Mouse (Mus musculus) induced T-regulatory cell, adult 2 months (primary cell): ENCODE data around the gene Bst2.

Experiments
- DNase-seq: peaks from one replicate; pipeline ENCODE4 v3.0.0-alpha.2; 2012; ENCODE audit warnings: low read depth

Gene Bst2

DNA sequence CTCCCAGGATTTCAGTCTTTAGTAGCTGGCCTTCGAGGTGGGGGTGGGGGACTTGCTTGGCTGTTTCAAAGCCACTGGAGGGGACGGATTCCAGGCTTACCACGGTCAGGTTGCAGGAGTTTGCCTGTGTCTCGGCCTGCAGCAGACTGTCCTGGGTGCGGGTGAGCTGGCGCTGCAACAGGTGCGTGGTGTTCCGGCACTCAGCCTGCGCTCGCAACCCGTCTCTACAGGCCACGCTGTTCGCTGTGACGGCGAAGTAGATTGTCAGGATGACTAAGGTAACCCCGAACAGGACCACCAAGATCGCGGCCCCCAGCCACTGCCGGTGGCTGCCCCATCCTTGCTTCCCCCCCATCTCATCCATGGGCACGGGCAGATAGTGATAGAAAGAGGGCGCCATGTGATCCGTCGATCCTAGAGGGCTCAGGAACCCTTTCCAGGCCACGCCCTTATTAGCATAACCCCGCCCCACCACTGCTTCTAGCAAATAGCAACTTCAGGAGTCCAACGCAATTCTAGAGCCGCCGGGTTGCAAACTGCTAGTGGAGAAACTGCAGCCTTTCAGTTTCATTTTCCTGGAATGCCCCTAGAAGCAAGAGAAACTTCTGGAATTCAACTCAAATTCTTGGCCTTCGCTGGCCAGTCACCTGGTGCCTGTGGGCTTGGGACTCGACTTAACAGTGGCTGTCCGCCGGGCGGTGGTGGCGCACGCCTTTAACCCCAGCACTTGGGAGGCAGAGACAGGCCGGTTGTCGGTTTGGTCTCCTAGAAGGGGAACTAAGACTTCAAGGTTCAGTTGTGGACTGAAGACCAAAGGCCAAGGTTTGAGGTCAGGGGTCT, at the start of gene Bst2:
Gene Bst2, minus strand, starts transcription at position 429 of the 840 bp plus-strand sequence.
- DNase-seq, result peak; percentile 99

DNA sequence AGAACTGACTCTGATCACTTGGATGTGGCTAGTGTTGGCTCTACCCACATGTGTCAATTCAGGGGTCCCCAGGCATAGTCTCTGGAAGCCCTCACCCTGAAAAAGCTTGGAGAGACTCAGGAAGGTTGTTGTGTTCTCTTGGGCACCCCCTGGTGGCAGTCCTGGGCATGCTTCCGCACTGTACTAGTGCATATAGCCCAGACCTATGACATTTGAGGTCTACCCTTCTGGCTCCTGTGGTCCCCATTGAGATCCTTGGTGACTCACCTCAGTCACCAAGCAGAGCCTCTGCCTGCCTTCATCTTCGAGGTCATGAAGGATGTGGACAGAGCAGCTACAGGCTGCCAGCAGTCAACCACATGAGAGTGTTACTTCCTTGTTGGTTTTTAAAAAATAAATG, 49.6 kb upstream of the Bst2 start:
- DNase-seq, result peak; percentile 78

DNA sequence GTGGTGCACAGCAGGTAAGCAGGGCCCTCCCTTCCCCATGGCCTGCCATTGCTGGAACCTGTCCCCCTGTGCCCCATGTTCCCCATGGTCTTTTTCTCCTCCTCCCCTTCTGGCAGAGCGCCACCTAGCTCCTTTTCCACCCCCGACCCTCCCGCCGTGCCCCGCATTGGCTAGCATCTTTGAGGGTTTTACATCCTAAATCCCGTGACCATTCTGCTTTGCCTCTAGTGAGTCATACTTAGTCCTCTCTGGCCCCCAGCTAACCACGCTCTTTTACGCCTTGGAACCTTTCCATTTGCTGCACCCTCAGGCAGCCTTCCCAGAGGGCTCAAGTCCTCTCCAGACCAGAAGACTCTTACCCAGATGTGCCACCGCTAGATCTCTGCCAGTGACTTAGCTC, 42.9 kb upstream of the Bst2 start:
- DNase-seq, result no peak

DNA sequence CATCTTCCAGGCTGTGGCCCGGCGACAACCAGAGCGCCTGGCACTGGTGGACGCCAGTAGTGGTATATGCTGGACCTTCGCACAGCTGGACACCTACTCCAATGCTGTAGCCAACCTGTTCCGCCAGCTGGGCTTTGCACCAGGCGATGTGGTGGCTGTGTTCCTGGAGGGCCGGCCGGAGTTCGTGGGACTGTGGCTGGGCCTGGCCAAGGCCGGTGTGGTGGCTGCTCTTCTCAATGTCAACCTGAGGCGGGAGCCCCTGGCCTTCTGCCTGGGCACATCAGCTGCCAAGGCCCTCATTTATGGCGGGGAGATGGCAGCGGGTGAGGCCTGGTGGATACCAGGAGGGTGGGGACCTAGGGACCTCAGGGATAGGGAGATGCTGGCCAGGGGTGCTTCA, 42.2 kb upstream of the Bst2 start:
- no peak for DNase-seq

DNA sequence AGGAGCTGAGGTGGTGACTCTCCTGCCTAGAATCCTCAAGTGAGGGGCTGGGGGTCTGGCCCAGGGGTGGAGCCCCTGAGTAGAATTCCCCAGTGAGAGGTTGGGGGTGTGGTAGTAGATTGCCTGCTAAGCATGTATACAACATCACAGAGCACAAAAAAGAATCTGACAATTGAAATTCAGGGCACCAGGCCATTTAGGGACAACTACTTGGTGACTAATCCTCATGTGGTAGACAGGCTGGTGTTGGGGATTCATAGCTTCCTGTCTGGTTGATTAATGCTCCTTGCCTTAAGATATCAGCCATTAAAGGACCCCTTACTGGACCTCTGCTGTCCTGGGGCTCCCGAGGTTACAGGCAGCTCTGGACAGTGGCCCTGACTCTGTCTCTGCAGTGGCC, 41.8 kb upstream of the Bst2 start:
- DNase-seq, result no peak

DNA sequence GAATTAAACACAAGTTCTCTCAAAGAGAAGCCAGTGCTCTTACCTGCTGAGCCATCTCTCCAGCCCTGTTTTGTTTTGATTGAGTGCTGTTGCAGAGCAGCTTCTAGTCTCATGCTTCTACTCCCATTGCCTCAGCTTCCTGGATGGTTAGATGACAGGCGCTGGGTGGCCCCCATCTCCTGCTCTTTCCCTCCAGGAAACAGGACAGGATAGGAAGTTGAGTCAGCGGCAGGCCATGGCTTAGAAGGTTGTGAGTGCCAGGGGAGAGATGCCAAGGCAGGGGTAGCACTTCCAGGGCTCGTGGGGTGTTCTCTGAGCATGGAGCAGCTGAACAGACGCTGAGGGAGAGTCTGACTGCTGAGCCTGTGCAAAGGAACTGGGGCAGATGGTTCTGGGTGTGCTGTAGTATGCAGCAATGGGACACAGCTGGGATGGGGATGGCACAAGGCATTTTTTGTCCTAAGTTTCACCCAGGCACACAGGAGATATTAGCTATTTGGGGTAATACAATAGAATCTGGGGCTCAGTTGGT, 40.7 kb upstream of the Bst2 start:
- DNase-seq, result no peak

DNA sequence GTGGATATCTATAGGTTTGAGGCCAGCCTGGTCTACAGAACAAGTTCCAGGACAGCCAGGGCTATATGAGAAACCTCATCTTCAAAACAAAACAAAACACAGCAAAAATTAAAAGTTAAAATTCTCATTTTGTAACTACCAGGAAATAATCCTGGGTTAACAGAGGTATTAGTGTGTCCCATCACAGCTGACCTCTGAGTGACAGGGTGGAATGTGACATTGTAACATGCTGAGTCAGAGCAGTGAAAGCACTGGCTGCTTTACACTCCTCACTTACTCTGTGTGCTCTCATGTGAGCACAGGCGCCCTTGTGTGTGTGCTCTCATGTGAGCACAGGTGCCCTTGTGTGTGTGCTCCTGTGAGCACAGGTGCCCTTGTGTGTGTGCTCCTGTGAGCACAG, 37.8 kb upstream of the Bst2 start:
- no peak for DNase-seq

DNA sequence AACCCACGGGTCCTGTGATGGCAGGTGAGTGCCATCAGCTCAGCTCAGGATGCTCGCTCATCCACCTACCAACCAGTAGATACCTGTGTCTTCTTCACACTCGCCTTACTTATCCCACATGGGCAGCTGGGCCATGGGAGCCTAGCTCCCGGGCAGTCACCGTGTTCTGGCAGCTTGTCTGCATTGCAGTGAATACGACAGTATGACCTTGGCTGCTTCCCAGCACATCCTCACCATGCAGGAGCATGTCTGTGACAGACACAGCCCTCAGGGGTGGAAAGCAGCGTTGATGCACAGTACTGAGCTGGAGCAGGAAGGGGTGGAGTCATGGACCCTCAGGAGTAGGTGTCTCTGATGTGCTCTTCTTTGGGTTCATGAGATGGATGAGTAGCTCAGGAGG, 37.2 kb upstream of the Bst2 start:
- no peak for DNase-seq

DNA sequence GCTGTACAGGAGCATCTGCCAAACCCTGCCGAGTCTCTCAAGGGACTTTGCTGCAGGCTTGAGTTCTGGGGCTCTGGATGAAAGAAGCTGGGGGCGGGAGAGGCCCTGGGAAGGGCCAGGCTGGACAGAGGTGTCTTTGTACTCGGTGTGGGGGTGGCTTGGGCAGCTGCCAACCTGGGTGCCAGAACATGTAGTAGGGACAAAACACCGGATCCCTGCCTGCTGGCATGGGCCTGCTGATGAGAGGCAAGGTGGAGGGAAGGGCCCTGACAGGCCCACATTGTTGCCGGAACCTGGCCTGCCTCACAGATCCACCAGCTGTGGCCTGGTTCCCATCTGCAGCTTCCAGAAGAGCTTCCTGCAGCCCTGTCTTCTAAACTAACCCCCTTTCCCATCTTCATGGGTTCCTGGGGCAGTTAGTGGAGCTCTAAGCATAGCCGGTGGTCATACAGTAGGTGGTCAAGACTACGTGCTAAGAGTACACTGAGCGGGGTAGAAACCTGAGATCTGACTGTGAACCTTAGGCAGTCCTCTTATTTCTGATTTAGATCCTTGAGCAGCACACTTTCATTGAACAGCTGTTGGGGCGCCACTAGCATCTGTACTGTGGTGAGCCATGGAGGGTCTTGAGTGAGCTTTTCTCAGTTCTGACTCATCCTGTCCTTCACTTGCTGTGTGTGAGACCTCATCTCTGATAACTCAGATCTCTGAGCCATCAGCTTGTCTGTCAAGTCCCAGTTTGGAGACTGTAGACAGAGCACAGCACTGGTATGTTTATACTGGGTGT, 35.8 kb upstream of the Bst2 start:
- no peak for DNase-seq

DNA sequence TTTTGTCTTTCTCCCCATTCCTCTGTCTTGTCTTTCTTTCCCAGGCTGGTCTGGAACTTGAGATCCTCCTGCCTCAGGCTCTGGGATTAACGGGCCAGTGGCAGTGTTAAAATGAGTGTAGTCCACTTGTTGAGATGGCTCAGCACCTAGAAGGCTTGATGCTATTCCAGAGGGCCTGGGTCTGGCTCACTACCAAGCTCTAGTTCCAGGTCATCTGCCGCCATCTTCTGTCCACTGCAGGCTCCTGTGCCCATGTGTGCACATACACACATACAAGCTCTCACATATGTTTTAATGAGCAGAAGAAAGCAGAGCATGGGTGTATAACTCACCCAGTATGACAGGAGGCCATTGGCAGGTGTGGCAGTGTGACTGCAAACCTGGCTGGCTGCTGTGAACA, 34.8 kb upstream of the Bst2 start:
- DNase-seq, result no peak

DNA sequence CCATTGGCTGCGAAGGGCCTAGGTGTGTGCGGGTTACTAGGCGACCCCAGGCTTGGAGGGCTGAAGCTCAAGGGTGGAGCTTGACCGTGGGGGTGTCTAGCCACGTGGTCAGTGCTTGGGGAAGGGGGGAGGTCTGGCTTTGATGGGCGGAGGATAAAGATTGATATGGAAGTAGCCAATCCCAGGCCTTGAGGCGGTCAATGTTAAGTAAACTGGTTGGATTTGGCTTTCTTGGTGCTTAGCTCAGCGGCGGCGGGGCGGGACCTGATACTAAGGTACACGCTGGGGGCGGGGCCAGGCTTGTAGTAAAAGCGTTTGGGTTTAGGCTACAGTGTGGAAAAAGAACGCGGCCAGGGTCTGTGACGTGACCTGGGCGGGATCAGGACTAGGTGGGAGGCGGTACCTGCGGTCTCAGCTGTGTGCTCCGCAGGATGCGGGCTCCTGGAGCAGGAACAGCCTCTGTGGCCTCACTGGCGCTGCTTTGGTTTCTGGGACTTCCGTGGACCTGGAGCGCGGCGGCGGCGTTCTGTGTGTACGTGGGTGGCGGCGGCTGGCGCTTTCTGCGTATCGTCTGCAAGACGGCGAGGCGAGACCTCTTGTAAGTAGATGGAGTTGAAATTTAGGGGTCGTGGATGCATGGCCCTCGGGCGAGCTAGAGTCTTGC, 33.2 kb upstream of the Bst2 start:
- peak; percentile 97 for DNase-seq

DNA sequence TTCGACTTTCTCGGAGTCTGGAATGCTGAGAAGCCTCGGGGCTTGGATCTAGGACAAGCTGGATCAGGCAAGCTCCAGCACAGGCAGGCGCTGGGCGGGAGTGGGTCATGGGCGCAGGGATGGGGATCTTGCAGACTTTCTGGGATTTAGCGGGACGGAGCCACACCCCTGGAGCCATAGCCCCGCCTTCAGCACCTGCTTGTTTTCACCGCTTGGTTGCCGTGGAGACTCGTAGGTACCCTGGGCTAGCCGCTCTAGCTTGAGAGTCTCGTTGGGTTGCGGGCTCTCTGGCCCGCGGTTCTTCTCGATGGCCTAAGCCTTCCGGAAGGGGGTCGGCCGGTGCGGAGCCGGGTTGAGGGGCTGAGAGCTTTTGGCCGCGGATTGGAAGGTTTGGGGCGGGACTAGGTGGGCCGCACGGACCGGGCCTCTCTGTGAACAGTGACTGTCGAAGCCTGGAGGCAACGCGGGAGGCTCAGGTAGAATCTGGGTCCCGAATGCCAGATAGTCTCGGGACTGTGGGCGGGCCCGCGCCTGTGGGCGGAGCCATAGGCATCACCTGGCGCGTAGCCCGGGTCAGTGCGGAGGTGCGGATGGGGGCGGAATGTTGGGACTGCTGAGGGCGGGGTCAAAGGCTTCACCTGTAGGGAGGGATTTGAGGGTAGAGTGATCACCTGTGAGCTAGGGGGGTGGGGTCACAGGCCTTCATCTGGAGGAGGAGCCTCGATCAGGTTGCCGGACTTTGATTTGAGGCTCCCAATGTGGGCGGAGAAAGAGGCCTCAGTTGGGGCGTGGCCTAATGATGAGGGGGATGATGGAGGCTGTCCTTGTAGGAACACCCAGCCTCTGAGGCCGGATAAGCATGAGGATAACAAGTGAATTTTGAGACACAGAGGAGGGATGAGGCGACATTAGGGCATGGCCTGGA, 32.4 kb upstream of the Bst2 start:
- DNase-seq, result peak; percentile 89

DNA sequence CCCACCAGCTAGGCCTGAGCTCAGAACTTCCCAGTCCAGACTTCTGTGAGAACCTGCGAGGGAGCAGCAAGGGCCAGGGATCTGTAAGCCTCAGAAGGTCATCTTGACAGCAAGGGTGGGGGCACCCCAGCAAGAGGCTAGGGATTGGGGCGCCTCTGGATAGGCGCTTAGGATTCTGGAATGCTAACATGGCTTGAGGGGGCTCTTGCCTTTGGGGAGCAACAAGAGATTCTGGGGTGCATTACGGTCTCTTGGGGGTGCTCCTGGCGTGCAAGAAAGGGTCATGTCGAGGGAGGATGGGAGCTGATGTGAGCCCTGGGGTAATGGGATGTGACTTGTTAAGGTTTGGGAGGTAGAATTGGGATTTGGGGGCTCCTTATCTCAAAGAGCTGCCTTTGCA, 31.7 kb upstream of the Bst2 start:
- peak; percentile 41 for DNase-seq

DNA sequence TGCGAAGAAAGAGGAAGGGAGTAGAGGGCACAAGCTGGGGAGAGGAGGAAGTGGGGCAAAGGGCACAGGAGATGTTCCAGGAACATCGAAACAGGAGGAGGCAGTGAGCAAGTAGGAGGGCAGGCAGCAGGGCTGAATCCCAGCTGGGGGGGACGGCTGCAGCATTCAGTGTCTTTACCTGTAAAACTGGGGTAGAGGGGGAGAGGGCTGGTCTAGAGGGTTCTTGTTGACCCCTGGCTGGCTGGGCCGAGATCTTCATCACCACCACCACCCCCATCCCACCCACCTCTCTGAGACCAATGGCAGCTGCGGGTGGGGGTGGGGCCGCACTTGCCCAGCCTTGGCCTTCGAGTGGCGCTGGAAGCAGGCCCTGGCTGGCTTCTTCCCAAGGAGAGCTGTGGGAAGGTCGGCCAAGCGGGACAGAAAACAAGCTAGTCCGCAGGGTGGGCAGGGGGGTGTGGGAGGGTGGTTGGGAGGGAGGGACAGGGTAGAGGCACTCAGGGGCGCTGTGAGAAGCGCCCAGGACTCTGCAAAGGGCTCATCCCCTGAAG, 31.2 kb upstream of the Bst2 start, which contains the start of gene Slc27a1:
Gene Slc27a1, plus strand, starts transcription at position 496 of the 551 bp plus-strand sequence.
- no peak for DNase-seq

DNA sequence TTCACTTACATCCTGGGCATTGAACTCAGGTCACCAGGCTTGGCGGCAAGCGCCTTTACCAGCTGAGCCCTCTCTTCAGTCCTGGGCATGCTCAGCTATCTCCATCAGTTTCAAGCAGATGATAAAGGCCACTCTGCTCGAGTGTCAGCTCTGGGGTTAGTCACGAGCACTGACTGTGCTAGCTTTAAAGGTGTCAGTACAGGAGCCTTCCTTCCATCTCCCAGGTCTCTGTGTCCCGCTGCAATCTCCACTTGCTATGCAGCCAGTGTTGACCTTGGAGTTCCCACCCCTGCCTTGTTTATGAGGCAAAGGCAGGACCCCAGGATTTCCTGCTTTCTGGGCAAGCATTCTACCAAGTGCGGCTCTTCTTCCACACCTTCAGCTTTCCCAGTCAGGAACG, 30.3 kb upstream of the Bst2 start:
- DNase-seq, result peak; percentile 16

DNA sequence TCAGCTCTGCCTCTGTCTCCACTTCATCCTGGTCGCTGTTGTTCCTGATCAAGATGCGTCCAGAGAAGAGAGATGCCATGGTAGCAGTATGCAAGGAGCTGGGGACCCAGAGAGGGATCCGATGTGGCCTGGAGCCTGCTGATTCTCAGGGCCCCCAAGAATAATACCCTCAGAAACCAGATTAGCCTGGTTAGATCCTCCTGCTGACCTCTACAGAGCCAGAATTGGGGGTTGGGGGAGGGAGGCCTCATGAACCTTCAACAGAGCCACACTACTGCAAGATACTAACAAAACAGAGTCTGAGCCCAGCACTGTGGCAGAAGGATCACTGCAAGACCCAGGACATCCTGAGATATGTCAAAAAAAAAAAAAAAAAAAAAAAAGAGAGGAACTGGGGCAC, 29.2 kb upstream of the Bst2 start, which contains the start of gene Nxnl1:
Gene Nxnl1, minus strand, starts transcription at position 101 of the 400 bp plus-strand sequence.
- DNase-seq, result no peak

DNA sequence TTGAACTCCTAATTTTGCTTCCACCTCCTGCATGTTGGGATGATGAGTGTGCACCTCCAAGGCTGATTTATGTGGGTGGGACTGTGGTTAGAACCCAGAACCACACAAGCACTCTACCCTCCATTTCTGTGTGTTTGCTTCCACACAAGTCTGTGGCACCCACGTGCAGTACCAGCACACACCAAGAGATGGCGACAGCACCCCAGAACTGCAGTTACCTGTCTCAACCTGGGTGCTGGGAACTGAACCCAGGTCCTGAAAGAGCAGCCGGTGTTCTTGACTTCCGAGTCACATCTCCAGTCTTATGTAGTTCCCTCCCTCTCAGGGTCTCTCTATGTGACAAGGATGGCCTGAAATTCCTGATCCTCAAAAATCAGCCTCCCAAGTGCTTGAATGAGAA, 26.7 kb upstream of the Bst2 start:
- DNase-seq, result no peak

DNA sequence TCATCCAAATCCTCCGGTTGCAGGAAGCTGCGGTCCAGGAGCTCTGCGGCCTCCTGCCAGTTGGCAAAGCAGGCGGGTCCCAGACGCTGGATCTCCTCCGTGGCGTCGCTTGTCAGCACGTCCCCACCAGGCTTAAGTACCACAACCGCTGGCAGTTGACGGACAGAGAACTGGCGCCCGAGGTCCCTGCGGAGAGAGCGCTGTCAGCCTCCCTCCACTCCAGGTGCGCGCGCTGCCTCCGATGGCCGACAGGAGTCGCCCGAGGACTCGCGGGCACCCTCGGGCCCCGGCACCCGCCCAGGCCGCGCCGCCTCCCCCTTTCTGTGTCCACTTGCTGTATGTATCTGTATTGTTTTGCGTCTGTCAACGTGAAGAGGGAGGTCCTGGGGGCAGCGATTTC, 25.5 kb upstream of the Bst2 start:
- DNase-seq, result peak; percentile 83

DNA sequence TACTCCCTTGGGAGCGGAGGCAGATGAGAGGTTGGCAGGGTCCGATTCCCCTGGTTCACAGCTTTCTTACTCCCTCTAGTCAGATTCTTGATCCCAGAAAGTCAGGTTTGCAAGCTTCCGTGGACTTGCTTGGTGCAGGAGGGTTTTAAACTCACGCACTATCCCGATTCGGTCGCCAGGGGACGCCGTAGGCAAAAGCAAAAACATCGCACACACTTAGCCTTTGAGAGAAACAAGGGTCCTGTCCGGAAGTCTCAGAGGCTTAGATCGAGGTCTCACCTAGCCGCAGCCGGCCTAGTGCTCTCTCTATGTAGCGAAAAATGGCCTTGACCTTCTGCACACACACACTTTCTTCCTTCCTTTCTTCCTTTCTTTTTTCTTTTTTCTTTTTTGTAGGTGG, 24.1 kb upstream of the Bst2 start:
- DNase-seq, result peak; percentile 93

DNA sequence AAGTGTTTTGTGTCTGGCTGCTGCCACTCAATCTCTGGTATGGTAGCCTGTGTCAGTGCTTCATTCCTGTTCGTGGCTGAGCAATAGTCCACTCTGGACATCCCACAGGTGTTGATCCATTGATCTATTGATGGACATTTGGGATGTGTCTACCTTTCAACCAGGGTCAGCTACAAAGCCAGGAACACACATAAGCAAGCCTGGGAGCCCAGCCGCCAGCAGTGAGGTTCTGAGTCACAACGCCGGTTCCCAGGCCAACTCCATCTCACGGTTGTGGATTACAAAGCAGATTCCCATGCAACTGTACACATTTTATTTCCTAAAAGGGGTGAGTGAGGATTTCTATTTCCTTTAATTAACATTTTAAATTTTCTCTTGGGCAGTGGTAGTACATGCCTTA, 23.5 kb upstream of the Bst2 start:
- no peak for DNase-seq

DNA sequence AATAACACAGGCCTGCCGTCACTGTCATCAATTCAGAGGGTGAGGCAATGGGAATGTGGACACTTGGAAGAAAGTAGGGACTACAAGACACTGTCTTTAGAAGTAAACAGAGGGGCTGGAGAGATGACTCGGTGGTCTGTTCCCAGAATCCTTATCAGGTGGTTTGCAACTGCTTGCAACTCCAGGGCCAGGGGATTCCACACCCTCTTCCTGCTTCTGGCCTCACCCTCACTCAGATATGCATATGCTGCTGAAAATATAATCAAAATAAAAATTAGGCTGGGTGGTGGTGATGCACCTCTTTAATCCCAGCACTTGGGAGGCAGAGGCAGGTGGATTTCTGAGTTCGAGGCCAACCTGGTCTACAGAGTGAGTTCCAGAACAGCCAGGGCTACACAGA, 22.8 kb upstream of the Bst2 start:
- DNase-seq, result no peak
